ENCODE assay signal across 15 mouse cellular contexts in the genomic region with DNA sequence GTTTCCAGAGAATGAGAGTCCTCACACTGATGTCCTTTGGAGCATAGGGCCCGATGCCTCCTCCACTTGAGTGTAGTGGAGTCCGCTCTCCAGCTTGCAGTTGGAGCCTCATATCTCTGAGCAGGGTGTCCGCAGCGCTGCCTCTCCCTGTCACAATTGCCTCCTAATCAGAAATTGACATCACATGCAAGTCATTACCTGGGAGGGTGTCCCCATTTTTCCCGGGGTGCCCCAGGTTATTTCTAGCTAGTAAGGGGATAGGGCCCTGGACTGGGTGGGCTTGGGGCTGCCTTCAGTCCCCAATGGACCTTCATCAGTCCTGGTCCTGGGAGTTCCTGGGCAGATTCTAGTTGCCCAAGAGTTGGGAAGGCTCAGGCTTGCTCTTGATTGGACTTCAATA. TPM values are rescaled to one million over a fixed set of nuclear protein-coding genes. Genes with fewer than 3 reads are reported as not detected.
A peak's percentile ranks its signal among the peaks of the same experiment; 100 is the strongest.
DNase-seq lines count a peak whose midpoint lies in the region; TF ChIP-seq lines count a peak whose summit lies in the region.
"Had no signal": no experiment of that assay in that cellular context is flagged by ENCODE, and none has a peak within 500 bp of the region (broad histone marks: within the 10 kb centered on the region; RNA-seq: fewer than 3 reads in every experiment).

No protein-coding gene starts in this region.

- intact Hi-C loops in gastrocnemius, adult 2 months (cut with DNase I) = no loop called here

- no peak for TF ChIP-seq CTCF in gastrocnemius, adult 2 months (IDR thresholded peaks at IDR 0.05)

- H3K4me3 ChIP-seq in gastrocnemius, adult 2 months = no peak overlapping the region
- H3K4me3 ChIP-seq: embryonic facial prominence, embryonic 13.5 days; embryonic facial prominence, embryonic 15.5 days; erythroblast, embryonic 14.5 days; forebrain, embryonic 10.5 days; forebrain, embryonic 12.5 days had no signal

- peak; percentile 65 for DNase-seq in cerebellum, adult 9-10 months
- no peak for DNase-seq in cerebellum, adult 11 months
- DNase-seq in gastrocnemius, adult 2 months = peak; percentile 6
- DNase-seq in gastrocnemius, postnatal 10 days = no peak
- DNase-seq: adrenal gland, adult 2 months; adrenal gland, postnatal 10 days; adrenal gland, postnatal 25 days; embryo, embryonic 11 days had no signal

- H3K27ac ChIP-seq in gastrocnemius, adult 2 months = no peak overlapping the region
- H3K27ac ChIP-seq: embryonic facial prominence, embryonic 13.5 days; embryonic facial prominence, embryonic 15.5 days; forebrain, embryonic 10.5 days; forebrain, embryonic 12.5 days had no signal

RNA-seq across cellular contexts. Expression of a gene that starts 6.9 kb away (rescaled TPM):
- under 1 TPM; 0.23 to 0.75 TPM for total RNA-seq in gastrocnemius, adult 2 months (2021)
- total RNA-seq in gastrocnemius, postnatal 10 days (2021) = 1 to 10 TPM; 1.6 TPM
- total RNA-seq: common myeloid progenitor, adult 5-6 weeks; MEL had no signal

Comparison
In these comparisons a context has a peak if more than half of its experiments do, and no peak if none do; other contexts are left out.
1. DNase-seq: peak in cerebellum, adult 9-10 months (single experiment) and gastrocnemius, adult 2 months (single experiment); none in cerebellum, adult 11 months (single experiment) and gastrocnemius, postnatal 10 days (single experiment).